Mouse (Mus musculus): ENCODE data around the gene Sms.

Gene Sms

GRCm38 (mm10) chrX:157491944-157492726, at the start of gene Sms:
Gene Sms (minus strand): TSS chrX:157492287.
- DNase-seq, result peak; percentile 72 to 82

- no peak for DNase-seq
Measured at GRCm38 (mm10) chrX:157506400-157506799, 14.3 kb upstream of the Sms start.

- no peak for DNase-seq
Measured at GRCm38 (mm10) chrX:157504506-157504905, 12.4 kb upstream of the Sms start.

DNA sequence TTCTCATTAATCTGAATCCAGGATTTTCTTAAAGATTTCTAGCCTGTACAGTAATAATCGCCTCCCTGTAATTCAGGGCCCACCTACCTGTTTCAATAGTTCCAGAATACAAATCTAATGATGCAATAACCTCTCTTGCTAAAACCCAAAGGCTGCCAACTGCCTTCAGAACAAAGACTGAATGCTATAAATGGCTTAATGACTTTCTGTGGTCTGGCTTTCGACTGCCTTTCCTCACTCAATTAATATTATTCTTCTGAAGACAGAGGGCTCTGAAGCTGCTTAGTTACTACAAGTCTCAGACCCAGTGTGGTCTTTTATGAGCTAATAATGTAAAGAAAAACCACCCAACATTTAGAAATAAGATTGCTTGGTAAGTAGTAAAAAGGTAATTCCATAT, 9.8 kb upstream of the Sms start:
- DNase-seq, result no peak

GRCm38 (mm10) chrX:157500004-157500403, 7.9 kb upstream of the Sms start:
- DNase-seq, result no peak

GRCm38 (mm10) chrX:157493159-157493558, 1.1 kb upstream of the Sms start:
- DNase-seq, result no peak

GRCm38 (mm10) chrX:157491145-157491935, 747 bp downstream of the Sms start:
- DNase-seq, result peak; percentile 29 to 56

DNA sequence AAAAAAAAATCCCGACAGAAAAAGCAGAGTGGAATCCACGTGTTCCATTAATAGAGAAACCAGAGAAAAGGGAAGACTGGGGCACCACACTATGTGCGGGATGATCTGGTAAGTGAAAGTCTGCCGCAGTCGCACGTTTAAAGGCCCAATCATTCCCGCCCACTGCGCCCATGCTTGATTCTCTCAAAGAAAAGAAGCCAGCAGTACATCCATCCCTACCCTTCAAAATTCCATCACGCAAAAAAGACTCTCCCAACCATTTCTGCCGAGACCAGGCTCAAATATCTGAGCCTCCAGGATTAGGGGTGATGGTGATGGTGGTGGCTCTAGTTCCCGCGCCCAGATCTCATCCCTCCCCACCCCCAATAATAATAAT, 1.3 kb downstream of the Sms start:
- DNase-seq, result no peak

- peak in 1 of 2 experiments; percentile 28 for DNase-seq
Measured at GRCm38 (mm10) chrX:157489871-157490721, 2.0 kb downstream of the Sms start.

- DNase-seq, result no peak
Measured at GRCm38 (mm10) chrX:157488831-157489230, 3.3 kb downstream of the Sms start.

DNA sequence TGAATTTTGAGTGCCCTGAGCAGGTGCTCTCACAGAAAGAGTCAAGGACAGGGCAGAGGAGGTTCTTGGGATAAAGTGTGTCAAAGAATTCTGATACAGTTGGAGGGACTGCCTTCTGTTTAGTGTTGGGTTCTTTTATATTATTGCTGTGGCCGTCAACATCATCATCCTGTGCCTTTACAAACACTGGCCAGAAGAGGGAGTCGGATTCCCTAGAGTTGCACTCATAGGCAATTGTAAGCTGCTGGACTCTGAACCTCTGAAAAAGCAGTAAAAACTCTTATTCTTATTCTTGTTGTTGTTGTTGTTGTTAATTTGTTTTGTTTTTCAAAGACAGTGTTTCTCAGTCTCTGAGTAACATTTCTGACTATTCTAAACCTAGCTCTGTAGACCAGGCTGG, 5.3 kb downstream of the Sms start:
- DNase-seq, result peak in 1 of 2 experiments; percentile 47

- no peak for DNase-seq
Measured at GRCm38 (mm10) chrX:157482842-157483241, 9.2 kb downstream of the Sms start.

- no peak for DNase-seq
Measured at GRCm38 (mm10) chrX:157481860-157482259, 10.2 kb downstream of the Sms start.

- no peak for DNase-seq
Measured at GRCm38 (mm10) chrX:157477328-157477727, 14.8 kb downstream of the Sms start.

- no peak for DNase-seq
Measured at GRCm38 (mm10) chrX:157476153-157476810, 15.8 kb downstream of the Sms start.

- DNase-seq, result no peak
Measured at GRCm38 (mm10) chrX:157471711-157472660, 20.1 kb downstream of the Sms start.

- DNase-seq, result no peak
Measured at GRCm38 (mm10) chrX:157468795-157469194, 23.3 kb downstream of the Sms start.

DNA sequence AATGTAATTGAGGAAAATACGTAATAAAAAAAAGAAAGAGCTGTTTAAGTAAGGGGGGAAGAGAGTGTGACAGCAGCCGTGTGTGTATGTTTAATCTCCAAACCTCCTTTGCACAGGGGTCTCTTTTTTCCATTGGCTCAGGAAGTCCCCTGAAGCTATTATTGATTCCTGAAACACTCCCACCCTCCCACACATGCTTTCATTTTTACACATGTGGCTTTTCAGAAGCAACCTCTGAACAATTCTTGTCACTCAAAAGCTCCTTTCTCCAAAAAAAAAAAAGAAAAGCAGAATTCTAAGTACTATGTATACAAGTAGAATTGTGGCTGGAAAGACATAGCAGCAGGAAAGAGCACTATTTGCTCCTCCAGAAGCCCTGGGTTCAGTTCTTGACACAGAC, 24.0 kb downstream of the Sms start:
- no peak for DNase-seq

DNA sequence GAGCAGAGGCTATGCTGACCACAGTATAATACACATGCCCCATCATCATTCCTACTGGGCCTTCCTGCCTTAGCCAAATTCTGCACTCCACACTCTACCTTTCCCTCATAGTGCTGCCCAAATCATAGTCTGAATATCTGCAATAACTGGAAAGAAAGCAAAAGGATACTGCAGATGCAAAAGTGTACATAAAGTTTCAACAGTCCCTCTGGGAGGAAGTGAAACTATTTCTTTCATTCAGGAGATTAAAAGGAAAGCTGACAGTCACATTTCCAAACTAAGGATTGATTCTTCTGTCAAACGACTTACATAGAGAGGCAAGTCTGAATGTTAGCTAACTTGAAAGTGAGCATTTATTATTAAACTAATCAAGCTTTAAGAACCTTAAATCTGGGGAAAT, 26.1 kb downstream of the Sms start:
- no peak for DNase-seq

DNA sequence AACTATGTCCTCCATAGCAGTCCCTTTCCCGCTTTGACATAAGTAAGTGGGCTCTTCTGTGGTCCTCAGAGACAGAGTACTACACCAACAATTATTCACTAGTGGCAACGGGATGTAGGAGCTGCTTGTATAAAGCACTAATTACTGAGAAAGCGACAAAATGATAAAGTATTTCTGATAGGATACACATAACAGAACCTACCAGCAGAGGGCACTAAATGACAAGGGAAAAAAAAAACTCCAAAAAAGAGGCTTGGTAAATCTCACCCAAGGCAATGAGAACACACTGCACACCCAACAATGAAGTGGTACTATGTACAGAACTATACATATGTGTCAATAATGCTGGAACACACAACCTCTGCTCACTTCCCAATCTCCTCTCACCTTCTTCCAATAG, 29.4 kb downstream of the Sms start:
- DNase-seq, result no peak

DNA sequence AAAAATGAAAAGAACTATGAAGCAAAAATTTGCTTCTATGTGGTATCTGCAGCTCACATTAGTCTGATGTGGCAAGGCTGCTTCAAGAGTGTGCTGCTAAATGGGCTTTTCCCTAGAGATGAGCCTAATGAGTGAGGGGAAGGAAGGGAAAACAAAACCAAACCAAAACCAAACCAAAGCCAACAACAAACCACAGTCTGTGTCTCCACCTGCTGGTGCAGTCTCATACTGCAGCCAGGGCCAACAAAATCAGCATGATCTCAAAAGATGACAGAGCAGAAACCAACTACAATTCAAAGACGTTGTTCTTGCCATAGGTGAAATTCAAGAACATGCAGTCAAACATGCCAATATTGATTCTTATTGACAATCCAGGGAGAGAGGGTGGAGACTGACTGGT, 37.7 kb downstream of the Sms start:
- peak; percentile 28 to 67 for DNase-seq

DNA sequence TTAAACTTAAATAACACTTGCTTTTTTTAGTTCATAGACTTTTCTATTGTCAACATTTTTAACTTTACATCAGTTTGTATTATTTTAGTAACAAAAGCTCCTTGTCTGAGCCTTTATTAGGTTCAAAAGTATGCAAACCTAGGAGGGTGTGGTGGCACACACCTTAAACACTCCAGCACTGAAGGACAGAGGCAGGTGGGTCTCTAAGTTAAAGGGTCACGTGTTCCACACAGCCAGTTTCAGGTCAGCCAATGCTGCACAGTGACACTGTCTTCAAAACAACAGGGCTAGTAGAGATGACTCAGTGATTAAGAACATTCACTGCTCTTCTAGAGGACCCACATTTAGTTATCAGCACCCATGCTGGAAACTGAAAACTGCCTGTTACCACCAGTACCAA, 43.1 kb downstream of the Sms start:
- DNase-seq, result no peak

Data from lung, postnatal 4 days (tissue).